Mouse (Mus musculus) midbrain, postnatal 0 days (tissue): ENCODE measurements at regions not wholly inside any gene's neighbourhood (a gene's known extent, or its start where the extent isn't known, plus 50 kb on each side); places are given as distances from the start of the nearest gene placed in this dataset.

Experiments used
- ATAC-seq: fragments of 200-750 bp; cut with Nextera tagmentation; 2 replicates; pipeline ENCODE4 v1.8.0; 2017; ENCODE audit warnings: moderate number of reproducible peaks, mild to moderate bottlenecking, moderate TSS enrichment, moderate library complexity; ENCODE audit not compliant: low FRiP score
- DNase-seq: peaks from one replicate; pipeline ENCODE4 v3.0.0-alpha.2; 2015; ENCODE audit warnings: low spot score
- H3K27ac ChIP-seq: fragments of 300-500 bp; sonication (generic); 2 replicates; pipeline ENCODE4 v1.5.1; 2014; ENCODE audit warnings: low read depth, mild to moderate bottlenecking, low read length, mixed read lengths
- H3K27me3 ChIP-seq: fragments of 300-500 bp; sonication (generic); 2 replicates; pipeline ENCODE4 v1.6.1; 2014; ENCODE audit warnings: low read length, control low read depth, mixed read lengths; ENCODE audit not compliant: insufficient read depth
- H3K36me3 ChIP-seq: fragments of 300-500 bp; sonication (generic); 2 replicates; pipeline ENCODE4 v1.6.1; 2014; ENCODE audit warnings: low read length, control low read depth, mixed read lengths; ENCODE audit not compliant: insufficient read depth
- H3K4me1 ChIP-seq: fragments of 300-500 bp; sonication (generic); 2 replicates; pipeline ENCODE4 v1.6.1; 2014; ENCODE audit warnings: mild to moderate bottlenecking, control low read depth, antibody characterized with exemption, low read length, mixed read lengths; ENCODE audit not compliant: insufficient read depth
- H3K4me2 ChIP-seq: fragments of 300-500 bp; sonication (generic); 2 replicates; pipeline ENCODE4 v1.6.1; 2014; ENCODE audit warnings: low read depth, mild to moderate bottlenecking, low read length, mixed read lengths; ENCODE audit not compliant: poor library complexity, severe bottlenecking
- H3K4me3 ChIP-seq: fragments of 300-500 bp; sonication (generic); 2 replicates; pipeline ENCODE4 v1.5.1; 2014; ENCODE audit warnings: low read depth, mild to moderate bottlenecking, low read length, moderate library complexity
- H3K9ac ChIP-seq: fragments of 300-500 bp; sonication (generic); replicated peaks from 2 replicates; pipeline ENCODE4 v1.6.1; 2014; ENCODE audit warnings: mild to moderate bottlenecking, low read length, moderate library complexity, mixed read lengths; ENCODE audit not compliant: poor library complexity, severe bottlenecking
- H3K9me3 ChIP-seq: fragments of 300-500 bp; sonication (generic); 2 replicates; pipeline ENCODE4 v1.6.1; 2016; ENCODE audit warnings: low read length, control low read depth
- CTCF ChIP-seq: IDR thresholded peaks from 2 replicates; pipeline ENCODE4 v1.5.1; 2016; ENCODE audit warnings: antibody characterized with exemption, mild to moderate bottlenecking
- WGBS: fragments of 180-500 bp; shearing (Covaris S2); extraction: QIAGEN DNeasy Blood & Tissue Kit; methylation state at CpG from one replicate; pipeline ENCODE4 v1.1.7; 2014; 5-methylcytosine and 5-hydroxymethylcytosine counted together

- no peaks in the 10 kb centered on the region for H3K9me3 ChIP-seq
- no peaks in the 10 kb centered on the region for H3K36me3 ChIP-seq
- H3K27me3 ChIP-seq: no peaks in the 10 kb centered on the region
- H3K4me1 ChIP-seq: no peaks in the 10 kb centered on the region
- no peak; the same call in 1 of the 2 replicates for ATAC-seq
- H3K4me3 ChIP-seq: no peak overlapping the region
- H3K9ac ChIP-seq: no peak overlapping the region
- no peak overlapping the region for H3K4me2 ChIP-seq
- no peak overlapping the region for H3K27ac ChIP-seq
- WGBS: 84% methylated on average over 2 of the region's 2 CpGs
- no peak for TF ChIP-seq CTCF
- no peak for DNase-seq
Measured at GRCm38 (mm10) chr11:31524065-31524618, 147.5 kb downstream of the Bod1 start.

- no peak for TF ChIP-seq CTCF
- no peak overlapping the region for H3K4me3 ChIP-seq
- no peaks in the 10 kb centered on the region for H3K27me3 ChIP-seq
- H3K9me3 ChIP-seq: no peaks in the 10 kb centered on the region
- no peak overlapping the region for H3K9ac ChIP-seq
- 80% methylated on average over 2 of the region's 2 CpGs for WGBS
- no peaks in the 10 kb centered on the region for H3K36me3 ChIP-seq
- no peaks in the 10 kb centered on the region for H3K4me1 ChIP-seq
- H3K27ac ChIP-seq: no peak overlapping the region
- no peak overlapping the region for H3K4me2 ChIP-seq
- DNase-seq (no peak), ATAC-seq (no peak)
Measured at GRCm38 (mm10) chr11:31522127-31522526, 149.6 kb downstream of the Bod1 start.

- H3K27ac ChIP-seq: no peak overlapping the region
- no peak overlapping the region for H3K4me2 ChIP-seq
- ATAC-seq (no peak), DNase-seq (no peak)
- TF ChIP-seq CTCF: no peak
- H3K9me3 ChIP-seq: no peaks in the 10 kb centered on the region
- H3K4me1 ChIP-seq: no peaks in the 10 kb centered on the region
- H3K9ac ChIP-seq: no peak overlapping the region
- no peaks in the 10 kb centered on the region for H3K27me3 ChIP-seq
- H3K36me3 ChIP-seq: no peaks in the 10 kb centered on the region
- 69% methylated on average over 4 of the region's 4 CpGs for WGBS
- H3K4me3 ChIP-seq: no peak overlapping the region
Measured at GRCm38 (mm10) chr11:31520909-31521308, 150.8 kb downstream of the Bod1 start.

- Histone ChIP-seq H3K4me2 (no peak overlapping the region), H3K27ac (no peak overlapping the region), H3K9me3 (no peaks in the 10 kb centered on the region), H3K4me1 (no peaks in the 10 kb centered on the region), H3K36me3 (no peaks in the 10 kb centered on the region), H3K27me3 (no peaks in the 10 kb centered on the region), H3K9ac (no peak overlapping the region), H3K4me3 (no peak overlapping the region)
- DNase-seq (no peak), ATAC-seq (no peak)
- TF ChIP-seq CTCF: no peak
- 82% methylated on average over 5 of the region's 5 CpGs for WGBS
Measured at GRCm38 (mm10) chr11:31503239-31503916, 133.5 kb upstream of the Stc2 start.

GRCm38 (mm10) chr11:31485429-31485828 is 115.6 kb upstream of the Stc2 start:
- Histone ChIP-seq H3K27me3 (no peaks in the 10 kb centered on the region), H3K4me3 (no peak overlapping the region), H3K4me2 (no peak overlapping the region), H3K9me3 (no peaks in the 10 kb centered on the region), H3K9ac (no peak overlapping the region), H3K4me1 (no peaks in the 10 kb centered on the region), H3K27ac (no peak overlapping the region), H3K36me3 (no peaks in the 10 kb centered on the region)
- WGBS: 73% methylated on average over 4 of the region's 4 CpGs
- TF ChIP-seq CTCF: no peak
- no peak for DNase-seq
- no peak for ATAC-seq

DNA sequence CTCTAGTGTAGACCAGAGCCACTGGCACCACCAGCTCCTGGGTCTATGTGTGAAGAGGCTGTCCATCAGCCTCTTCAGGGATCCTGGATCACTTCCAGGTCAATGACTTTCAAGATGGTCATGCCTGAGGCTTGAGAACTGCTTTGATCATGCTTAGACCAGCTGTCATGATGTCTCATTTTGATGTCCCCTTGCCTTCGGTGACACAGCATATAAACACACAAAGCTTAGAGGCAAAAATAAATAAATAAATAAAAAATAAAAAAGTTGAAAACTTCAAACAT is 111.1 kb upstream of the Stc2 start:
- H3K9ac ChIP-seq: no peak overlapping the region
- H3K4me1 ChIP-seq: no peaks in the 10 kb centered on the region
- TF ChIP-seq CTCF: no peak
- H3K4me2 ChIP-seq: no peak overlapping the region
- H3K4me3 ChIP-seq: no peak overlapping the region
- 83% methylated on average over 1 of the region's 1 CpGs for WGBS
- H3K36me3 ChIP-seq: no peaks in the 10 kb centered on the region
- peak; percentile 14 for DNase-seq
- H3K9me3 ChIP-seq: no peaks in the 10 kb centered on the region
- no peaks in the 10 kb centered on the region for H3K27me3 ChIP-seq
- H3K27ac ChIP-seq: no peak overlapping the region
- no peak for ATAC-seq
